Mouse (Mus musculus) right cerebral cortex, postnatal 25 days (tissue): ENCODE measurements around the gene Cntrob.

Source experiments
- DNase-seq: peaks from one replicate; pipeline ENCODE4 v3.0.0; 2022

Cntrob gene

GRCm38 (mm10) chr11:69297799-69298198, 25.8 kb downstream of the Cntrob start:
- DNase-seq = no peak

- DNase-seq = no peak
These were observed 28.3 kb downstream of the Cntrob start for GRCm38 (mm10) chr11:69295286-69295685.

GRCm38 (mm10) chr11:69291111-69291510, 32.5 kb downstream of the Cntrob start:
- DNase-seq = no peak

GRCm38 (mm10) chr11:69277267-69277666, 46.3 kb downstream of the Cntrob start:
- no peak for DNase-seq

GRCm38 (mm10) chr11:69276081-69276480, 47.5 kb downstream of the Cntrob start:
- no peak for DNase-seq

GRCm38 (mm10) chr11:69275650-69276049, 47.9 kb downstream of the Cntrob start:
- DNase-seq = no peak

GRCm38 (mm10) chr11:69272122-69272740, 51.3 kb downstream of the Cntrob start:
- peak; percentile 43 for DNase-seq

- peak; percentile 64 for DNase-seq
These were observed 54.0 kb downstream of the Cntrob start for GRCm38 (mm10) chr11:69269575-69269974.

- no peak for DNase-seq
These were observed 55.5 kb downstream of the Cntrob start for GRCm38 (mm10) chr11:69268100-69268499.

- no peak for DNase-seq
These were observed 56.2 kb downstream of the Cntrob start for GRCm38 (mm10) chr11:69267341-69267740.

- DNase-seq = peak; percentile 80
These were observed 57.3 kb downstream of the Cntrob start for GRCm38 (mm10) chr11:69266253-69266652.

- no peak for DNase-seq
These were observed 58.2 kb downstream of the Cntrob start for GRCm38 (mm10) chr11:69265410-69265809.

- no peak for DNase-seq
These were observed 59.3 kb downstream of the Cntrob start for GRCm38 (mm10) chr11:69264276-69264675.

GRCm38 (mm10) chr11:69260111-69260510, 63.5 kb downstream of the Cntrob start:
- no peak for DNase-seq

- peak; percentile 18 for DNase-seq
These were observed 65.3 kb downstream of the Cntrob start for GRCm38 (mm10) chr11:69258287-69258686.

- no peak for DNase-seq
These were observed 65.8 kb downstream of the Cntrob start for GRCm38 (mm10) chr11:69257807-69258206.

- no peak for DNase-seq
These were observed 66.5 kb downstream of the Cntrob start for GRCm38 (mm10) chr11:69257072-69257471.

GRCm38 (mm10) chr11:69254808-69255207, 68.8 kb downstream of the Cntrob start:
- DNase-seq = no peak

GRCm38 (mm10) chr11:69253131-69253530, 70.4 kb downstream of the Cntrob start:
- no peak for DNase-seq

GRCm38 (mm10) chr11:69251953-69252352, 71.6 kb downstream of the Cntrob start:
- DNase-seq = no peak

GRCm38 (mm10) chr11:69251135-69251842, 72.3 kb downstream of the Cntrob start:
- no peak for DNase-seq

- DNase-seq = no peak
These were observed 73.5 kb downstream of the Cntrob start for GRCm38 (mm10) chr11:69250106-69250505.
